Mouse (Mus musculus) ovary, adult 10 weeks (tissue): Measurements from ENCODE around the gene Zfp593. TPM values are rescaled to one million over a fixed set of nuclear protein-coding genes. Genes with fewer than 3 reads are reported as not detected.

Source experiments
- polyA plus RNA-seq: library from polyadenylated mRNA; stranded (reverse); fragments of 350-450 nt; fragmentation: Illumina TruSeq; extraction: RNeasy Lipid Tissue Mini Kit (QIAGEN cat#74804); gene quantifications from one replicate; pipeline ENCODE4 v1.2.3, GENCODE M21; 2014

Gene Zfp593
- polyA plus RNA-seq, result 0.46 TPM

GRCm38 (mm10) chr4:134245148-134245843 is at the start of gene Zfp593:
TSS of gene Zfp593 (minus strand) at chr4:134245592.

DNA sequence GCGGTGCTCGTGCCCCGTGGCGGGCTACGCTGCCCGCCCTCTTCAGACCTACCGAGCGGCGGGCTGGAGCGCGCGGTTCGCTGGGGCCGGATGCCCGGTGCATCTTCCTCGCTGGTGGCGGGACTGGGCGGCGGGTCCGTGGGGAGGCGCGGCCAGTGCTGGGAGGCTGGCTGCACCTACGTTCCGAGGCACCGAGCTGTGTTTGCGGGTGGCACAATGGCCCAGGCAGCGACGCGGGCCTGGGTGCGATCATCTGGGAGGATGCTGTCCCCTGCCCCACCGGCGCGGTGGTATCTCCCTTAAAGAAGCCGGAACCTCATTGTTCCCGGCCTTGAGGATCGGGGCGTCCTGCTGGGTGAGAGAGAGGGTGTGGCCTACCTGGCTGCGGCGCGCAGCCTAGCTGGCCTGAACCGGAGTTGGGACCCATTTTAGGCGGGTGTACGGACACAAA is 42.2 kb upstream of the Zfp593 start, which contains the start of gene Pdik1l:
Gene Pdik1l, minus strand, starts transcription at position 321 of the 451 bp plus-strand sequence.

GRCm38 (mm10) chr4:134253722-134254324 is 8.4 kb upstream of the Zfp593 start, which contains the start of gene Grrp1:
TSS of gene Grrp1 (minus strand) at chr4:134254106.

DNA sequence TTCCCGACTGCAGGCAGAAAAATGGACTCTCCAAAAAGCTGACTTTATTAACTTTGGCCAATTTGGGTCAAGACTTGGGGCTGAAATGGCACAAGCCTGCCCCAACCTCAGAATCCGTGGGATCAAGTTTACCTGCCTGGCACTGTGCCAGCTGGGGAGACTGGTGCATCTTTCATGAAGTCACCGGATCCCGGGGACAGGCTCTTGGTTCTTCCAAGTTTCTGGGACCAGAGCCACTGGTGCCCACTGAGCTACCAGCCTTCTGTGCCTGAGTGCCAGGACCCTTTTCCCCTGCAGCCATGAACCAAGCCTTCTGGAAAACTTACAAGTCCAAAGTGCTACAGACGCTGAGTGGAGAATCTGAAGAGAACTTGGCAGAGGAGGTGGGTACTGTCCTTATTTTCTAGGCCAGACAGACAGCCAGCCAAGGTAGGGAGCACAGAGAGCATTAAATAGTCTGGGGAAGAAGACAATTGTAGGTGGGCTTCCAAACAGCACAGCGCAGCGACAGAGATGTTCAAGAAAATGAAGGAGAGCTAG is 1.4 kb upstream of the Zfp593 start, which contains the start of gene Gm30191:
Gene Gm30191, plus strand, starts transcription at position 217 of the 540 bp plus-strand sequence.

DNA sequence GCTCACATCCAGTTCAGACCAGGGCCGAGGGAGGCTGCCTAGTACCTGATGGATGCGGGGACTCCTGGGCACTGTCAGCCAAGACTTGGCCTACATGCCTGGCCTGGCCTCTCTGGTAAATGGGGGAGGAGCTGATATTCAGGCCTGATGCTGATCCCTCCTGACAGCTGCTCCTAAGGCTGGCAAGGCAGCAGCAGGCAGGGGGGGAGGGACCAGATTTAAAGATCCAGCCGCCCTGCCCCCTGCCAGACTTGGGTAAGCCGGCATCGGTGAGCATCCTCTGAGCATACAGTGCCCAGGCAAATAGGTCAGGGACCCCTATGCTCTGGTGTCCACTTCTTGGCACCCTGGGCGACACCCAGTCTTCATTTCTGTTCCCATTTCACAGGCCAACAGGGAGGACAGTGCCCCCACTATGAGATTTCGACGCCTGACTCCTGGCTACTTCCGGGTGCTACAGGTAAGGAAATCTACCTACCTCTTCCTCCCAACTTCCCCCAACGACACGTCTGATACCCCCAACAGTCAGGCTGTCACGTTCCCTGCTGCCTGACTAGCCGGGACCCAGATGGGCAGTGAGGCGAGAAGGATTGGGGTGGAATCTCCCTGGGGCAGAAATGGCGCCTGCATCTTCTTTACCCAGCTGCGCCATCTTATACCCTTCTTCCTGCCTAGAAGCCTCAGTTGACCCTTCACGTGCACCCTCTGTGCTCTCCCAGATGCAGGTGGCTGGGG is 1.7 kb downstream of the Zfp593 start, which contains the start of gene E130218I03Rik:
Gene E130218I03Rik, plus strand, starts transcription at position 147 of the 735 bp plus-strand sequence.

DNA sequence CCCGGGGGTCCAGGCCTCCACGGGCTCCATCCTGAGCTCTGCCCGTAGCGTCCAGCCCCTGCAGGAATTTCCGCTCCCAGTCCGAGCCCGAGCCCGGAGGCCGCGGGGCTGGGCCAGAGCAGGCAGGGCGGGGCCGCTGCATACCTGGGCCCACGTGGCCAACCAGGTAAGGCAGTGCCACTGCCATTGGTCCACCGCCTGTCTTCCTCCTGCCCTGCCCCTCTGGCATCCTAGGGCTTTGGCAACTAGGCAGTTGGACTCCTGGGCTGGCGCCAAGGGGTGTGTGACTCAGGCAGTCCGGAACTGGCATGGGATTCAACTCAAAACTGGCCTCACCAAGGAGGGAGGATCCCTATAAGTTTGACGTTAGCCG is 7.1 kb downstream of the Zfp593 start, which contains the start of gene Cnksr1:
Gene Cnksr1, minus strand, starts transcription at position 121 of the 373 bp plus-strand sequence.

DNA sequence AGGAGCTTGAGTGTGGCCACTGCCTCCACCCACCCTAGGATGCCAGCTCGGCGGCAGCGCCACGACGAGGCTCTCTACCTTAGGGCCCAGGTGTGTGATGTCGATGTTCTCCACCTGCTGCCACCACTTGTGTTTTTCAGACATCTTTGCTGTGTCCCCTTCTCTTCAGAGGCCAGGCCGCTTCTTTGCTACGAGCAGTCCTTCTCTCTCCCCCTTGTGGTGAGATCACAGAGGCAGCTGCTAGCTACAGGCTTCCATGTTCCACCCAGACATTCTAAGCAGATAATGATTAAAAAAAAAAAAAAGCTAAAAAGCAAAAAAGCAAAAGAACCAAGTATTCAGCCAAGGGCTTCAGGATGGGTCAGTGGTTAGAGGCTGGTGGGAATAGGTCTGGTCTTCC is 18.2 kb downstream of the Zfp593 start, which contains the start of gene Catsper4:
Gene Catsper4, minus strand, starts transcription at position 190 of the 400 bp plus-strand sequence.

GRCm38 (mm10) chr4:134202904-134203303 is 42.5 kb downstream of the Zfp593 start, which contains the start of gene Gm7534:
TSS of gene Gm7534 (minus strand) at chr4:134203004.

Other genes with a start within 250 kb of the Zfp593 start
- gene Dhdds, start 244.7 kb downstream of the Zfp593 start, polyA plus RNA-seq, result 20.6 TPM
- 1.3 TPM for gene Lin28a, start 226.8 kb downstream of the Zfp593 start, polyA plus RNA-seq
- gene Zfp683, start 191.8 kb downstream of the Zfp593 start, polyA plus RNA-seq, result not detected
- gene Crybg2, start 184.8 kb downstream of the Zfp593 start, polyA plus RNA-seq, result not detected
- 44.5 TPM for gene Cd52, start 150.5 kb downstream of the Zfp593 start, polyA plus RNA-seq
- gene Ubxn11, start 143.0 kb downstream of the Zfp593 start, polyA plus RNA-seq, result not detected
- not detected for gene Sh3bgrl3, start 116.8 kb downstream of the Zfp593 start, polyA plus RNA-seq
- 6.6 TPM for gene Cep85, start 58.5 kb downstream of the Zfp593 start, polyA plus RNA-seq
- gene Gm7534, start 42.6 kb downstream of the Zfp593 start, polyA plus RNA-seq, result not detected
- not detected for gene Catsper4, start 18.2 kb downstream of the Zfp593 start, polyA plus RNA-seq
- not detected for gene Cnksr1, start 7.2 kb downstream of the Zfp593 start, polyA plus RNA-seq
- not detected for gene E130218I03Rik, start 1.9 kb downstream of the Zfp593 start, polyA plus RNA-seq
- not detected for gene Gm30191, start 1.3 kb upstream of the Zfp593 start, polyA plus RNA-seq
- not detected for gene Grrp1, start 8.5 kb upstream of the Zfp593 start, polyA plus RNA-seq
- 37.5 TPM for gene Pdik1l, start 42.3 kb upstream of the Zfp593 start, polyA plus RNA-seq
- gene Trim63, start 69.5 kb upstream of the Zfp593 start, polyA plus RNA-seq, result not detected
- gene Slc30a2, start 97.6 kb upstream of the Zfp593 start, polyA plus RNA-seq, result 6.9 TPM
- not detected for gene Extl1, start 138.3 kb upstream of the Zfp593 start, polyA plus RNA-seq
- gene Pafah2, start 150.7 kb upstream of the Zfp593 start, polyA plus RNA-seq, result 3.7 TPM
- gene Stmn1, start 222.7 kb upstream of the Zfp593 start, polyA plus RNA-seq, result 210 TPM